Mouse (Mus musculus) C2C12 (cell line): ENCODE data around the gene Slc38a6.

Experiments
- CTCF ChIP-seq: IDR thresholded peaks from one replicate; pipeline ENCODE4 v1.5.1; 2011; ENCODE audit not compliant: control insufficient read depth, insufficient read depth, insufficient read length
- FOSL1 ChIP-seq: IDR thresholded peaks from one replicate; pipeline ENCODE4 v1.8.0; 2011; ENCODE audit warnings: mild to moderate bottlenecking, low read length; ENCODE audit not compliant: poor library complexity, insufficient read depth, severe bottlenecking
- USF1 ChIP-seq: IDR thresholded peaks from one replicate; pipeline ENCODE4 v1.6.1; 2011; ENCODE audit warnings: low read depth, mild to moderate bottlenecking, control low read depth, moderate library complexity

DNA sequence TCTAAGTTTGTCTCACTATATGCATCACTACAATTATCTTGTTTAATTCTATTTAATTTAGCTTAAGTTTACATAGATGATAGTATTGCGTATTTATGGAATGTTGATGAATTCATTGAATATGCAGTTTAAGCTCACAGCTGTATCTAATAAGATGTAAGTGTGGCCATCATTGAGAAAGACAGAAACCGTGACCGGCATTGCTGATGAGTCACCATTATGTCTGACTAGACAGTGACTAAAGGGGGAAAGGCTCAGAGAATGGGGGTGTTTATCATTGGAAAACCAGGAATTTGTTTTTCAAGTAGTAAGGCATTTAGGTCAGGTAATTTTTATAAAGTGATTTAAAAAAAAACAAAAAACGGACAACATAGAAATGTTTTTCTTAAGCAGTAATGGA lies 21.2 kb downstream of the Slc38a6 start:
- TF ChIP-seq CTCF (no peak), FOSL1 (peak; percentile 90), USF1 (no peak)
